Mouse (Mus musculus) embryo, embryonic 10.5 days (tissue): ENCODE data around the gene Reps1.

ENCODE experiments used
- DNase-seq: peaks from one replicate; pipeline ENCODE4 v3.0.0-alpha.2; 2015; ENCODE audit warnings: low spot score

Reps1 gene

DNA sequence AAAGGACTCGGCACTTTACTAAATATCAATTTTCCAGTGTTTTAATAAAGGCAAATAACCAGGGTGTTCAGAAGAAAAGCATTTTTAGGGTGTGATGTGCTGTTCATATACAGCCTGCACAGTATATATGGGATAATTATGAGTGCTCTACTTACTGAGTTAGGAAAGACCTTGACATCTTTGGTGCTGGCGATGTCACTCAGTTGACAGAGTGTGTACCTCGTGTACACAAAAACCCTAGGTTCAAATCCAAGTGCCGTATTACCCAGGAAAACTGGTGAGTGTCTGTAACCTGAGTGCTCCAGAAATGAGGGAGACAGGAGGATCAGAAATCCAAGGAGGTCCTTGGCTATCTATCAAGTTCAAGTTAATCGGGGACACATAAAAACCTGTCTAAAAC lies 84.0 kb downstream of the Reps1 start:
- DNase-seq, result no peak

DNA sequence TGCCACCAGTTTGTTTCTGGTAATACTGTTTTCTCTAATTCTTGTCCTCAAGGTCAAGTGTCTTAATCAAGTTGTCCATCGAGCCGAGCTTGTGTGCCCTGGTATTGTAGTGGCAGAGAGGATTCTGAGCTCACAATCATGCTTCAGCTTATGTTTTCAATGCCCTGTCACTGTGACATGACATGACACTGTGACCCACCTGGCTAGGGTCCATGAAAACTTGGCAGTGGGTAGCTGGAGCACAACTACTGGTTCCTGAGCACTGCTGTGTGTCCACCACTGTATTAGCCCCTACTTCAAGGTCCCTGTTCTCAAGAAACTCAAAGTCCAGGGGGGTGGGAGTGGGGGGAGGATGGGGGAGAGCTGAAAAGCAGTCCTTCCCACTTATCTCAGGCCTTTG lies 85.7 kb downstream of the Reps1 start:
- no peak for DNase-seq

DNA sequence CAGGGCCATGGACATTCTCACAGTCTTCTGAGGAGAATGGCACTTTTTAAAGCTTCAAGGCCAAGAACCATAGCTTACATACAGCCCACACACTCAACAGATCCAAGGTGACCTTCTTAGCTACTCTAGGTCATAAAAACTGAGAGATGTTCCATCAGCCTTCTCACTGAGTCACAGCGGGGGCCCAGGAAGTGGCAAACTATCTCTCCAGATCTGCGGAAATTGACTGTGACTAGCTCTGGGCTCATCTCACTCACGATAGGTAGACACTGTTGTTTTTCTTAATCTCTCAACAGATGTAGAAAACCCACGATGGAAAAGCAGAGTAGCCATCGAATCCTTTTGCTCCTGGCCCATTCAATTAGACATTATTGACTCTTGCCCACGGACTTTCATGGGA lies 86.6 kb downstream of the Reps1 start:
- DNase-seq, result no peak

DNA sequence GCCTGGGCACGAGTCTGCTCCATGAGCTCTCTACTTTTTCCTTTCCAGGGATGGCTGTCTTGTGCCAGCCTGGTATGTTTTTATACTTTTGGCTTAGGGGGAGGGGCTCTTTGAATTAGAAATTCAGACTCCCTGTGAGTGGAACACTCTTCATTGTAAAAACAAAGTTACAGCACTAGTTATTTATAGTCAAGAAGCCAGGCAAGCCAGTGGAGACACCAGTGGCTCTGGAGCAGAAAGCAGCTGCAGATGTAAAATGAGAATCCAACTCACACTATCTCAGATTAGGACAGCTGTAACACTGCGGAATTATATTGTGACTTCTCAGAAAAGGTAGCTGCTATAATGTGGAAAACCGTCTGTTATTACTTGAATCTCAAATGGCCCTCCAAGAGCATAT lies 91.6 kb downstream of the Reps1 start:
- no peak for DNase-seq

DNA sequence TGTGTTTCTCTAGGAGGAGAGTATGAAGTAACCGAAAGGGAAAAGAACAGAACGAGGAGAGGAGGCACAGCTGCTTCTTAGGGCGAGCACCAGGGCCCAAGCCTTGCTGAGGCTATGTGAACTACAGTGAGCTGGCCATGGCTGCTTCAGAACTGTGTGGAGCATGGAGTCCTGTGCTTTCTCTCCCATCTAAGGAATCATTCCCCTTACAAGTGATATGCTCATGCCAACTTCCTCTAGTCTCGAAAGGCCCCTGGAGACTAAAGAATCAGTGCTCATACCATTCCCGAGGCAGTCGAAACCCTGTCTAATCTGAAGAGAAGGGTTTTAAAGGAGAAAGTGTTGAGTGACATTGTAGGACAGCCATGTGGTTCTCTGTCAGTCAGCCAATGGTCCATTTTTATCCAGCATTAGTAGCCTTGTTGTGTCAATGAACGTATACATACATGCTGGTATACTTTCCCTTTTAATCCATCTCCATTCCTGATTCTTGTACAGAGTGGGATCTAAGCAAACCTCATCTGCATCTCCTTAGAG lies 106.8 kb downstream of the Reps1 start:
- DNase-seq, result no peak
